Mouse (Mus musculus): ENCODE results near the gene Fignl1.

DNA sequence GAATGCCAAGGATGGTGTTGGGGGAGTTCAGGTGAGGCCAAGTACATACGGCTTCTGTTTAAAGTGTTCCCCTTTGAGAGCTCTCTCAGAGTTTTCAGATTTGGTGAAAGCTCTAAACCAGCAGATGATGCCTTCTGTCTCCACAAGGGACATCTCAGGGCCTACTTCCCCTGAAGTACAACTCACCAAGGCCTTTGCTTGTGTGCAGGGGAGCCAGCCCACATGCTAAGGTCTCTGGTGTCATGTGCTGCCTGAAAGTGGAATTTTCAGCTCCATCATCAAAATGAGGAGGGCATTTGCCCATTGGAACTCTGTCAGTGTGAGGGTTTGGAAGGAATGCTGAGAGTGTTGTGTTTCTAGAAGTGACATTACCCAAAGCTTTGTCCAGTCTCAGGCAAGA, 43.3 kb downstream of the Fignl1 start:
- TF ChIP-seq POLR2A (IDR thresholded peaks at IDR 0.05; ENCODE audit: borderline replicate concordance, extremely low read depth, low read depth, low read length) (no peak), CTCF (IDR thresholded peaks at IDR 0.05; ENCODE audit: insufficient read depth, low read length) (no peak)

All from lung, adult 2 months (tissue).